Mouse (Mus musculus) lung, postnatal 36 days (tissue): ENCODE results near the gene E330021D16Rik.
"Not testable (repeated sequence)": the region's sequence is repeated elsewhere in the genome, so short reads cannot be mapped to it uniquely, and the experiment has no call there.

Source experiments
- DNase-seq: peaks from one replicate; pipeline ENCODE4 v3.0.0; 2022; ENCODE audit warnings: mixed read lengths

The E330021D16Rik gene

GRCm38 (mm10) chr6:136415133-136415775, at the start of gene E330021D16Rik:
Gene E330021D16Rik (minus strand): TSS chr6:136415569.
- DNase-seq = no peak

- peak; percentile 86 for DNase-seq
Measured at GRCm38 (mm10) chr6:136465021-136465420, 49.7 kb upstream of the E330021D16Rik start.

DNA sequence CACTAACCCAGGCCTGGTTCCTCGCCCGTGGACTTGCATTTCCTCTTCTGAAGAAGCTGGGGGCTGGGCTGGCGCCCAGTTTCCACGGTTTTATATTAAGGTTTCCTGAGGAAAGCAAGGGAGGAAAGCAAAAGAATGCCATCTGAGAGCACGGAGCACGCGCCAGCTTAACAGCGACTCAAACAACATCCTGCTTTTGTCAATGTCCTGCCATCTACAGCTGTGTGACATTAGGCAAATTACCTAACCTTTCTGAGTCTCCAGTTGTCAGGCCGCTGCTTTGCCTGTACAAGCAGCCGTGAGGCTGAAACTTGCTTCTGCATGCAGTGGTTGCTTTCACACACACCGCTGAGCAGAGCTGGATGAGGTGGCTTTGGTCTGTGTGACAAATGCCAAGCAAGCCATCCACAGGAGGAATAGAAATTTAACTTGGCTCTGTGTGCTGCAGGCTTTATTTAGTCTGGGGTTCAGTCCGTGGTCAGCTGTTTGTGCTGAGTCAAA, 48.8 kb upstream of the E330021D16Rik start:
- peak; percentile 77 for DNase-seq

DNA sequence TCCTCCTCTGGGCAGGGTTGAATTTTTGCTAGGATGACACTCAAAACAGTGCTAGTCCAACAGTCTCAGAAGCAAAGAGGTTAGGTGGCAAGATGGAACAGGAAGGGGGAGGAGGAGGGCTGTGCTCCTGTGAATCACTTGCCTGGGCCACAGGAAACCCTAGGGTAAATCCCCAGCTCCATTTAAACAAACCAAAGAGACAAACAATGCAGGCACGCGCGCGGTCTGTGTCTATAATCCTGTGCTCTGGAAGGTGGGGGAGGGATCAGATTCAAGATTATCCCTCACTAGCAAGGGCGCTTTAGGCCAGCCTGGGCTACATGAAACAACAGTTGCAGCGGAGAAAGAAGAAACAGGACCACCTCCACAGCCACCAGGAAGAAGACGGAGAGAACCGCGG, 48.1 kb upstream of the E330021D16Rik start:
- peak; percentile 59 for DNase-seq

GRCm38 (mm10) chr6:136459156-136459555, 43.8 kb upstream of the E330021D16Rik start:
- no peak for DNase-seq

DNA sequence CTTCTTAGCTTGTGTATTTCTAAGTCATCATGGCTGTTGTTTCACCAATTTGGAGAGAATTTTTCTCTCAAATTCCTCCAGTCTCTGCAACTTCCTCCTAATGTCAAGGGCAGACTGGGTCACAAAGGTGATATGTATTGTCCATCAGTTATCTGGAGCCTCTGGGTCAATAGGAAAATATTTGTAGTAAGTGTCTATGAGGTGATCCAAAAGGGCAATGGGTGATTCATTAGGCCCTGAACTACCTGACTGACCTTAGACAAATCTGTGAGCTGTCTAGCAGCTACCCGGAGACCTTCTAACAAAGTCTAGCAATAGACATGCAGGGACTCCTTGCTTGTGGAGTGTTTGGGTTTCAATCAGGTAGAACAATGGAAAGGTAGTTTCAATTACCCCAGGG, 40.9 kb upstream of the E330021D16Rik start:
- no peak for DNase-seq

- DNase-seq = peak; percentile 61
Measured at GRCm38 (mm10) chr6:136455696-136456095, 40.3 kb upstream of the E330021D16Rik start.

GRCm38 (mm10) chr6:136452623-136453022, 37.3 kb upstream of the E330021D16Rik start:
- no peak for DNase-seq

DNA sequence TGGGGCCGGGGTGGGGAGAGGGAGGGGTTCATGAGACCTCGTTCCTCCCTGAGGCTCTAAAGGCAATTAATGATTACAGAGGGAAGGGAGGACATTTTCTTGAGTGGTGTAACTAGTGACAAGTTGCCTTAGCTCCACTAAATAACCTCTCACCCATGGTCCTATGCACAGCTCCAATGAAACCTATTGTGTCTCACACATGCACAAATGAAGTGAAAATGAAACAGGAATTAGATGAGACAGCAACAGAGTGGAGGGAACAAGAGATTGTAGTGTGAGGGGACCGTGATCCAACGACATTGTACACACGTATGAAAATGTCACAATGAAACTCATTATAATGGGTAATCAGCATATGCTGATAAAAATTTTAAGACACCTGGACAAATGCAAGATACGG, 35.5 kb upstream of the E330021D16Rik start:
- no peak for DNase-seq

DNA sequence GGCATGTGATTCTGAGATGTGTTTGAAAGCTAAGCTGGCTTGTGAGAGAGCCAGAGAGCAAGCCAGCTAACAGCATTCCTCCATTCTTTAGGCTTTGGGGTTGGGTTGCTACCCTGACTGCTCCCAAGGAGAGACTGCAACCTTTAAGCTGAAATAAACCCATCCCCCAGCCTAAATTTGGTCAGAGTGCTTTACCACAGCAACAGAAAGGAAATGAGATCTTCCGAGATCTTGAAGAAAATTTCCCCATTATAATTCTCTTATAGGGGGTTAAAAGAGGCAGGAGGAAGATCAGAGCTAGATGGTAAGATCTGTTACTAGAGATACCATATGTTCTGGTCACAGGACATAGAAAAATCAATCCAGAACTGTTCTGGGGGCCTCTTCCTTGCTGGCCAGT, 34.6 kb upstream of the E330021D16Rik start:
- no peak for DNase-seq

DNA sequence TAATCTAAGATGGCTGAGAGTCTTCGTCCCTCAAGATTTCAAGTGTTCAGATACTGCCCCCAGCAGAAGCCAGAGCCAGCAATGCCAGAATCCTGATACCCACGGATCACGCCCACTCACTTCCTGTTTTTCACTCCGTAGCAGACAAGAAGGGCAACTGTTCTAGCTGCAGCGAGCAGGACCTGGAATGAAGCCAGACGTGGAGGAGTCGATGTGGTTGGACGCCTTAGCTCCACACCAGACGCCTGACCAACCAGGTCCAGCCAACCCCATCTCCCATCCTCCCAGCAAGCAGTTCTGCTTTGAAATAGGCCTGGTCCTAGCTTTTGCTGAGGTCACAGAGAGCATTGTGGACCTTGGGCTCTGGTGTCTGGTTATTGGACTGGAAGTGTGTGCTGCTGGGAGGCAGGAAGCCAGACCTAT, 33.9 kb upstream of the E330021D16Rik start:
- DNase-seq = peak; percentile 86

DNA sequence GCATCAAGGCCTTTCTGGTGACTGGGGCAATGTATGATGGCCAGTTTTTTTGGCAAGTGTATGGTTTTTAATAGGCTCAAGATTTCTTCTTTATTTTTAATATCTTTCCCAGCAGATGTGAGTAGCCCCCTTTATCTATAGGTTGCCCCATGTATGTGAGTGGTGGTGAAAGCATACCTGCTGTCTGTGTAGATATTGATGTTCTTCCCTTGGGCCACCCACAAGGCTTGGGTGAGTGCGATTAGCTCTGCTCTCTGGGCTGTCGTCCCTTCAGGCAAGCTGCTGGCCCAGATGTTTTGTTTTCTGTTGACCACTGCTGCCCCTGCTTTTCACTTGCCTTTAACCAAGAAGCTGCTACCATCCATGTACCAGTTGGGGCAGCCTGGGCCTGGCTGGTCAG, 23.8 kb upstream of the E330021D16Rik start:
- DNase-seq = not testable (repeated sequence)

DNA sequence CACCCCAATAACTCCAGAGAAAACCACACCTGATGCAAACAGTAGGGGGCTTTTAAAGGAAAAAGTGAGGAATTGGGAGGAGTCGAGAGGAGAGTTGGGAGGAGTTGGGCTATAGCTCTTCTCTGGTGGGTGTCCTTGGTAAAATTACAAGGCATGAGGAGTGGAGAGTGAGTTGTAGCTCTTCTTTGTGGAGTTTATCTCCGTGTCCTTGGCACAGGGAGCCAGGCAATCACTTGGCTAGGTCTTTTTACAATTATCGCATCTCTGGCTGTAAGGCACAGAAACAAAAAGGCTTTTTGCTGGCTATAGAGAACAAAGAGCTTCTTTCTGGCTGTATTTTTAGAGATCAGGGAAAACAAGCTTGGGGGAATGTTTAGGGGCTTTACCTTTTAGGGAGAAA, 20.8 kb upstream of the E330021D16Rik start:
- DNase-seq = not testable (repeated sequence)

DNA sequence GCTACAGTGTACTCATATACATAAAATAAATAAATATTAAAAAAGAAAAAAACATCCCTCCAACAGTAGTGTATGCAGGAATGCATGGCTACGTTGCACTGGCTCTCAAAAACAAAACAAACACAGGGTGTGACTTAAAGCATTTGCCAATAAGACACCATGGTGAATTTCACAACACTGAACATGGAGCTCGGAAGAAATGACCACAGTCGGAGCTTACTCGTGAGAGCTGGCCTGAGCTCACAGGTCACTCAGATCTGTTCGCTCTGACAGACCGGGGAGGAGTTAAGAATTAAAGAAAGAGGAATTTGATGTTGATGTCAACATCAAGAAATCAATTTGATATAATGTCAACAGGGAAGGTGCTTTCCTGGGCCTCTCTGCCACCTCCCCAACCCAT, 18.2 kb upstream of the E330021D16Rik start:
- DNase-seq = no peak

- DNase-seq = no peak
Measured at GRCm38 (mm10) chr6:136431896-136432248, 16.5 kb upstream of the E330021D16Rik start.

DNA sequence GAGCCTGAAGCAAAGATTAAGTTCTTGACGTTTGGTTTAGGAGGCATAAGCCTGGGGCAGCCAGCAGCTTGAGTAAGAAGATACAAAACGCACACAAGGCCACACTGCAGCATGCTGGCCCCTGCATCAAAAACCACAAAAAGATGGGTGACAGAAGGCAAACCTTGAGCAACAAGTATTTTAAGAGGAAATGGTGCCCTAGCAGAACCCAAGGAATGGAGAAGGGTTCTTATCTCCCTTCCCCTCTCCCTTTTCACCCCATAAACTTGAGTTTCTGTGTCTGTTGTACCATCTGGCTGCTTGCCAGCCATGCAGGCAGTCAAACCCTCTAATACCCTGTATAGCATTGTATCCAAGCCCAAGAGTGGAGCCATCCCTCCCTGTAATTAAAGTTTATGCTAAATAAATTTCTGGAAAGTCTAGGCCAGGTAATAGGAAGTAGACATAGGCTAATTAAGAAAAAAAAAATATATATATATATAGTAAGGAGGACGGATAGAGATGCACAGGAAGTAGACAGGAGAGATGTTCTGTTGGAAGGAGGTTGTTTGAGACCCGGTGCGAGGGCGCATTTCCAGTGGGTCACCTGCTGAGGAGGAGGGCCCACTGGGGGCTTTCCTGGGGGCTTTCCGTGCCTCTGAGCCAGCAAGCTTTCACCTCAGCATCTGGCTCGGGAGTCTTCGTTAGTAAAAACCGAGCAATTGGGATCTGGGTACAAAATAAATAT, 16.0 kb upstream of the E330021D16Rik start:
- no peak for DNase-seq

DNA sequence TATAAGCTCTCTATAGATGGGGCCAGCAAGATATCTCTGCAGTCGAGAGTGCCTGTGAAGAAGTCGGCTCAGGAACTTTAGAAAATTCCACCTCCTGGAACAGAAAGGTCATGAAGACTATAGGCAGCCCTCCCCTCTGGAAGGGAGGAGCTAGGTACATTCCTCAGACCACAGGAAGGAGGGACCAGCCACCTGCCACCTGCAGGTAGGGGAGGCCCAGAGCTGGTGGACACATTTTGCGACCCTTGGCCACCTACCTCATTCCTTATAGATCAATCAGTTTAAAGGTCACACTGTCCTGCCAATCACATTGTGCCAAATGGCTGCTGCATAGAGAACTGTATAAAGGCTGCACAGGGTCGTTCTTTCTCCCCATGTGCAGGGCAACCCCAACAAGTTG, 14.1 kb upstream of the E330021D16Rik start:
- no peak for DNase-seq

GRCm38 (mm10) chr6:136428412-136428811, 13.0 kb upstream of the E330021D16Rik start:
- DNase-seq = no peak

- DNase-seq = peak; percentile 58
Measured at GRCm38 (mm10) chr6:136427240-136427639, 11.9 kb upstream of the E330021D16Rik start.

- no peak for DNase-seq
Measured at GRCm38 (mm10) chr6:136425956-136426355, 10.6 kb upstream of the E330021D16Rik start.

GRCm38 (mm10) chr6:136424166-136424565, 8.8 kb upstream of the E330021D16Rik start:
- DNase-seq = no peak

DNA sequence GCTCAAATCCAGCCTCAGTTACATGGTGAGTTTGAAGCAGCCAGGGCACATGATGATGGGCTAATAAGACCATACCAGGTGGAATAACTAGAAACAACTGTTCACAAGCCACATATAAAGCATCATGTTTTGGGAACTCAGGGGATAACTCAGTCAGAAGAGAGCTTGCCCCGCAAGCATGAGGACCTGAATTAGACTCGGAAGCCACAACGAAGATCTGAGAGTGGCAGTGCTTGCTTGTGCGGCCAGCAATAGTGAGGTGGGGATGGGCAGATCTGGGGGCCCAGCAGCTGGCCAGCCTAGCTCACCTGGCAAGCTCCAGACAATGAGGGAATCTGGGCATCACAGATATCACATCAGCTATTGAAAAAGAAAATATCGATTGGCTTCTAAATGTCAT, 7.8 kb upstream of the E330021D16Rik start:
- DNase-seq = no peak

DNA sequence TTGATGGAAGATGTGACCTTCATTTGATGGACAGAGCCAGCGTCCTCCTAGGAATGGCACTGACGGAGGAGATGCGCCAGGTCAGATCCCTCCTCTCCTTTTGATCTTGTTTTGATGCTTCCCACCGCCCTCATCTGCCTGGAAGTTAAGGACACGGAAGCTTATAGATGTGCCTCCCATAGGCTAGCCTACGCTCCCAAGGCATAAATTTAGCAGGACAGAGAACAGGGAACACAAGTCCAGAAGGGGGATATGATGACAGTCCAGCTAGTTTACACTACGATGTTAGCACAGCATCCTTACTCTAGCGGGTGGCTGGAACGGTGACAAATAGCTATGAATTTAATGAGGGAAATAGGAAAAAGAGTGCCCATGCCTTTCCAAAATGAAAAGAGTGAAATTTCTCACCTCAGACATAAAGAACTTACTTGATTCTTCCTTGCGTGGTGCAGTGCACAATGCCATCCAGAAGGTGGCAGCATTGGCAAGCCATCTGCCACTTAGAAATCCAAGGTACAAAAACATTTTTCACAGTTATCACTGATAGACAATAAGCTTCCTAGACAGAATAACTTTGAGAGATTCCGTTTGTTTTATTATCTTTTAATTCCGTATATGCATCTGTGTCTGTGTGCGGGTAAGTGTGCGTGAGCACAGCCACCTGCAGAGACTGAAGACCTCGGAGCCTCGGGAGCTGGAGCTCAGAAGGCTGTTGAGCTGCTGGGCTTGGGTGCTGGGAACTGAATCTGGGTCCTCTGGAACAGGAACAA, 6.9 kb upstream of the E330021D16Rik start:
- peak; percentile 75 for DNase-seq

- no peak for DNase-seq
Measured at GRCm38 (mm10) chr6:136421059-136421458, 5.7 kb upstream of the E330021D16Rik start.
